Mouse (Mus musculus): ENCODE measurements around the gene Os9. TPM values are rescaled to one million over a fixed set of nuclear protein-coding genes. Genes with fewer than 3 reads are reported as not detected.

Gene Os9
- total RNA-seq, 2 experiments from 2014 or later = 23.2 to 28.8 TPM

- DNase-seq = no peak
Observed at GRCm38 (mm10) chr10:127115068-127115467, 5.9 kb downstream of the Os9 start.

GRCm38 (mm10) chr10:127114408-127114807 is 6.5 kb downstream of the Os9 start:
- DNase-seq = no peak

GRCm38 (mm10) chr10:127111001-127111887 is 9.7 kb downstream of the Os9 start:
- no peak for DNase-seq

- DNase-seq = no peak
Observed at GRCm38 (mm10) chr10:127108262-127108583, 12.7 kb downstream of the Os9 start.

GRCm38 (mm10) chr10:127107563-127108261 is 13.2 kb downstream of the Os9 start:
- no peak for DNase-seq

- no peak for DNase-seq
Observed at GRCm38 (mm10) chr10:127103631-127104030, 17.3 kb downstream of the Os9 start.

GRCm38 (mm10) chr10:127101151-127101550 is 19.8 kb downstream of the Os9 start:
- no peak for DNase-seq

- DNase-seq = no peak
Observed at GRCm38 (mm10) chr10:127100414-127100813, 20.5 kb downstream of the Os9 start.

- no peak for DNase-seq
Observed at GRCm38 (mm10) chr10:127099868-127100267, 21.1 kb downstream of the Os9 start.

GRCm38 (mm10) chr10:127099191-127099590 is 21.7 kb downstream of the Os9 start:
- DNase-seq = no peak

- DNase-seq = no peak
Observed at GRCm38 (mm10) chr10:127098514-127098913, 22.4 kb downstream of the Os9 start.

- no peak for DNase-seq
Observed at GRCm38 (mm10) chr10:127094382-127094802, 26.5 kb downstream of the Os9 start.

- no peak for DNase-seq
Observed at GRCm38 (mm10) chr10:127092742-127093141, 28.2 kb downstream of the Os9 start.

- DNase-seq = peak in 1 of 2 experiments; percentile 24
Observed at GRCm38 (mm10) chr10:127091507-127092396, 29.2 kb downstream of the Os9 start.

GRCm38 (mm10) chr10:127090560-127091411 is 30.1 kb downstream of the Os9 start:
- DNase-seq = peak; percentile 39 to 68

- DNase-seq = no peak
Observed at GRCm38 (mm10) chr10:127085633-127086032, 35.3 kb downstream of the Os9 start.

- DNase-seq = no peak
Observed at GRCm38 (mm10) chr10:127085052-127085451, 35.9 kb downstream of the Os9 start.

GRCm38 (mm10) chr10:127083915-127084306 is 37.0 kb downstream of the Os9 start:
- DNase-seq = no peak

GRCm38 (mm10) chr10:127083292-127083914 is 37.5 kb downstream of the Os9 start:
- no peak for DNase-seq

- no peak for DNase-seq
Observed at GRCm38 (mm10) chr10:127081996-127082620, 38.8 kb downstream of the Os9 start.

Measured in heart, adult 18-20 months (tissue).